Mouse (Mus musculus) forebrain, embryonic 10.5 days (tissue): ENCODE data around the gene Arrdc1. TPM values are rescaled to one million over a fixed set of nuclear protein-coding genes. Genes with fewer than 3 reads are reported as not detected.

Experiments used
- DNase-seq: peaks from one replicate; pipeline ENCODE4 v3.0.0-alpha.2; 2017; ENCODE audit warnings: low spot score; ENCODE audit errors: extremely low spot score
- H3K27ac ChIP-seq: fragments of 300-500 bp; sonication (generic); 2 replicates; pipeline ENCODE4 v1.5.1; 2016; ENCODE audit warnings: mild to moderate bottlenecking
- H3K27me3 ChIP-seq: fragments of 300-500 bp; sonication (generic); 2 replicates; pipeline ENCODE4 v1.6.1; 2016; ENCODE audit warnings: mild to moderate bottlenecking; ENCODE audit not compliant: poor library complexity, severe bottlenecking
- H3K36me3 ChIP-seq: fragments of 300-500 bp; sonication (generic); replicated peaks from 2 replicates; pipeline ENCODE4 v1.6.1; 2016; ENCODE audit warnings: mild to moderate bottlenecking, moderate library complexity
- H3K4me1 ChIP-seq: fragments of 300-500 bp; sonication (generic); 2 replicates; pipeline ENCODE4 v1.6.1; 2016
- H3K4me3 ChIP-seq: fragments of 300-500 bp; sonication (generic); 2 replicates; pipeline ENCODE4 v1.5.1; 2016; ENCODE audit warnings: mild to moderate bottlenecking, moderate library complexity
- H3K9me3 ChIP-seq: fragments of 300-500 bp; sonication (generic); 2 replicates; pipeline ENCODE4 v1.6.1; 2016; ENCODE audit warnings: mild to moderate bottlenecking, moderate library complexity
- WGBS: fragments of 180-500 bp; shearing (Covaris S2); methylation state at CpG from one replicate; pipeline ENCODE4 v1.1.7; 2016; 5-methylcytosine and 5-hydroxymethylcytosine counted together
- polyA plus RNA-seq: library from polyadenylated mRNA; unstranded; fragments of >200 nt; fragmentation: Nextera tagmentation; extraction: Ambion mirVana; gene quantifications from 2 replicates; pipeline ENCODE4 v1.2.1, GENCODE M21; 2016

Arrdc1 gene
- polyA plus RNA-seq, 1 experiment from 2014 or later: 17.8 TPM

DNA sequence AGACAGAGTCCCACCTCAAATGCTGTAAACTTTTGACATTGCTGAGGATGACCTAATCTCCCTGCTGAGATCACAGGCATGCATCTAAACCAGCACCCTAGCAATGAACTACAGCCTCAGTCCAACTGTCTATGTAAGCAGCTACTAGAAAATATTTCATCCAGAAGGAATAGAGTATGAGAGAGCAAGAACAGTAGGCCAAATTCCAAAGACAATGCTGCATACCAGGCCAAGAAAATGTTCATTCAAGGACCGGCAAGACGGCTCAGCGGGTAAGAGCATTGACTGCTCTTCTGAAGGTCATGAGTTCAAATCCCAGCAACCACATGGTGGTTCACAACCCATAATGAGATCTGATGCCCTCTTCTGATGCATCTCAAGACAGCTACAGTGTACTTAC, 20.3 kb downstream of the Arrdc1 start:
- Histone ChIP-seq H3K4me1 (peaks cover 12% of the 10 kb centered on the region), H3K9me3 (no peaks in the 10 kb centered on the region), H3K36me3 (peaks cover 60% of the 10 kb centered on the region), H3K4me3 (no peak overlapping the region), H3K27me3 (no peaks in the 10 kb centered on the region), H3K27ac (no peak overlapping the region)
- no peak for DNase-seq
- 93% methylated on average over 3 of the region's 3 CpGs for WGBS

DNA sequence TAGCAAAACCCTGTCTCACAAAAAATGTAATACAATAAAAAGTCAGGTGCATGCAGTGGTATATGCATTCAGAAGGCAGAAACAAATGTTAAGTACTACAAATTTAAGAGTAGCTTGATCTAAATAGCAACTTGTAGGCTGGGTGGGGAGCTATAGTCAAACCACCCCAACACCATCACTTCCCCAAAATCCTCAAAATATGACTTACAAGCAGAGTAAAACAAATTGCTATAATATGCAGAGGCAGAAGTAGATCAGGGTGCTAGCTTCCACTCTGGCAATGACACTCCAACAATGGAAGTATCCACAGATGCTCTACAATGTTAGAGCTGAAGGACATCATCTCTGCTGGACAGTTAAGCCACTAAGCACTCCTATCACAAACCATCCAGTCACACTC, 22.5 kb downstream of the Arrdc1 start:
- peaks cover 5% of the 10 kb centered on the region for H3K4me1 ChIP-seq
- no peaks in the 10 kb centered on the region for H3K27me3 ChIP-seq
- DNase-seq: no peak
- H3K36me3 ChIP-seq: peaks cover 65% of the 10 kb centered on the region
- no peak overlapping the region for H3K4me3 ChIP-seq
- H3K27ac ChIP-seq: no peak overlapping the region
- no peaks in the 10 kb centered on the region for H3K9me3 ChIP-seq

DNA sequence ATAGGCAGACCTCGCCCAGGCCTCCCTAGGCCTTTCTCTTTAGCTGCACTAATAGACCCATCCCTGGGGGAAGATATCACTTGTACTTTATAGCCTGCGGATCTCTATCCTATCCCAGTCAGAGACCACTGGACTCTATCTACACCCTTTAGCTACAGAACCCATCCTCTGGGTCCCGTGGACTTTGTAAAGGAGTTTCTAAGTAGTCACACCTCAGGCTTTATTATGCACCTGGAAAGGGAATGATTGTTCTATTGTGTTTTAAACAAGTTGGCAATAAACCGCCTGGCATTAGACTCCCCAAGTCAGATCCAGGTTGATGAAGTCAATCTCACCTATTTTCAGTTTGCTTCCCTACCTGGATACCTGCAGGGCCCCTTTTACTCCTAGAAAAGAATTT, 22.9 kb downstream of the Arrdc1 start:
- Histone ChIP-seq H3K27me3 (no peaks in the 10 kb centered on the region), H3K27ac (no peak overlapping the region), H3K4me1 (peaks cover 1% of the 10 kb centered on the region), H3K36me3 (peaks cover 65% of the 10 kb centered on the region), H3K9me3 (no peaks in the 10 kb centered on the region), H3K4me3 (no peak overlapping the region)
- no peak for DNase-seq
- 95% methylated on average over 4 of the region's 4 CpGs for WGBS

DNA sequence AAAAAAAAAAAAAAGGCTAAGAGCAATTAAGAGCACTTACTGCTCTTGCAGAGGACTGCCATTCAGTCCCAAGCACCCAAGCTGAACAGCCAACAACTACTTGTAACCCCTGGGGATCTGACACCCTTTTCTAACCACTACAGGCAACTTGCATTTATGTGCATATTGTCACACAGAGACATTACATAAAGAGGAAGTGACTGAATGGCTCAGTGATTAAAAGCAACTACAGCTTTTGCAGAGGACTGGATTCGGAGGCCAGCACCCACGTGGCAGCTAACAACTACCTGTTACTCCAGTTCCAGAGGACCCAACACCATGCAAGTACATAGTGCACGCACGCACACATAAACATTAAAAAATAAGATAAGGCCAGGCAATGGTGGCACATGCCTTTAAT, 24.6 kb downstream of the Arrdc1 start:
- H3K4me3 ChIP-seq: no peak overlapping the region
- H3K9me3 ChIP-seq: no peaks in the 10 kb centered on the region
- peaks cover 54% of the 10 kb centered on the region for H3K36me3 ChIP-seq
- H3K27me3 ChIP-seq: no peaks in the 10 kb centered on the region
- no peak for DNase-seq
- WGBS: 93% methylated on average over 4 of the region's 4 CpGs
- no peak overlapping the region for H3K27ac ChIP-seq
- peaks cover 17% of the 10 kb centered on the region for H3K4me1 ChIP-seq

DNA sequence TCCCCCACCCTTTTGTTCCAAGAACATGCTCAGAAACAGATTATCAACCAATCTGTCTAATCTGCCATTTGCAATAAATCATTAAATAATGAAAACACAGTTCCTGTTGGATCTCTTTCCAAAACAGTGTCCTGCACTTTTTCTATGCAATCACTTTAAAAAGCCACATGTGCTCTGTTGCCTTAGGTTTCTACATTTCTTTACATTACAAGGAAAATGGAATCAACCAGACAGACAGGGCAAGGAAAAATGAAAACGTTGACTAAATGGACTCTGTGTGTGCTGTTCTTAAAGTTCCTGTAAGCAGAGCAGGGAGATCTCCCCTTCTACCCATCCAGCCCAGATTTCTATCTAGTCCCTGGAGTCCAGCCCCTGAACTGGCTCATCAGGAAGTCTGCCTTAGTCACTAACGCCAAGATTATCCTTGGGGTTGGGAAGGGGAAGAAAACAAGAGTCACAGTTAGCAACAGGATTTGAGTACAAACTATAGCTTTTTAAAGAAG, 29.3 kb downstream of the Arrdc1 start:
- H3K4me1 ChIP-seq: peaks cover 27% of the 10 kb centered on the region
- no peaks in the 10 kb centered on the region for H3K9me3 ChIP-seq
- DNase-seq: no peak
- peaks cover 18% of the 10 kb centered on the region for H3K36me3 ChIP-seq
- no peak overlapping the region for H3K4me3 ChIP-seq
- WGBS: 27% methylated on average over 2 of the region's 2 CpGs
- H3K27me3 ChIP-seq: no peaks in the 10 kb centered on the region
- H3K27ac ChIP-seq: peak overlapping the region; percentile 66

DNA sequence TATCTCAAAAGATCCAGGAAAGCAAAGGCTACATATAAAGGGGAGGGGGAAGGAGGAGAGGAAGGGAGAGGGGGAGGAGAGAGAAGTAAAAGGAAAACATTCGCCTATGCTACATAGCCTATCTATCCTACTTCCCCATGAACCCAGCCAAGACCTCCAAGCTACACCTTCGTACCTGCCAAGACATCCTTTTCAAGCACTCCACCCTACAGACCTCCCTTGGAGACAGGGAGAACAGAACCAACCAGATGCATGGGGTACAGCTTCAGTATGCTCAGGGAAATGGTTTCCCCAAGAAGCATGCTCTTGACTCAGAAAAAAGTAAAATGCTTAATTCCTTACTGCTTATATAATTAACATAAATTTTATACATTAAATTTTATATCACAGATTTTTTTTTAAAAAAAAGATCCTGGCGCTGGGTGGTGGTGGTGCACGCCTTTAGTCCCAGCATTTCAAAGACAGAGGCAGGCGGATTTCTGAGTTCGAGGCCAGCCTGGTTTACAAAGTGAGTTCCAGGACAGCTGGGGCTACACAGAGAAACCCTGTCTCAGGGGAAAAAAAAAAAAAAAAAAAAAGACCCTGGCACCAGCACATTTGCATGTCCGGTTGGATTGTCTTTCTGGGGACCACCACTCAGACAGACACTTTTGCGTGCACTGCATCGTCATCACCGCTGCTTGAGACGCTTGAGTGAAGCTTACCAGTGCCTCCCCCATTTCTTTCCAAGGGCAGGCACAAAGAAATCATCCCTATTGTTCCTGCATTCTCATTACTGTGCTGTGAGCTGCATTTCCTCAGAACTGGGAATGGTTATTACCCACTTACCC, 30.0 kb downstream of the Arrdc1 start:
- Histone ChIP-seq H3K36me3 (peaks cover 16% of the 10 kb centered on the region), H3K9me3 (no peaks in the 10 kb centered on the region), H3K4me1 (peaks cover 27% of the 10 kb centered on the region), H3K4me3 (no peak overlapping the region), H3K27ac (peak overlapping the region; percentile 66), H3K27me3 (no peaks in the 10 kb centered on the region)
- DNase-seq: no peak
- 60% methylated on average over 11 of the region's 11 CpGs for WGBS

DNA sequence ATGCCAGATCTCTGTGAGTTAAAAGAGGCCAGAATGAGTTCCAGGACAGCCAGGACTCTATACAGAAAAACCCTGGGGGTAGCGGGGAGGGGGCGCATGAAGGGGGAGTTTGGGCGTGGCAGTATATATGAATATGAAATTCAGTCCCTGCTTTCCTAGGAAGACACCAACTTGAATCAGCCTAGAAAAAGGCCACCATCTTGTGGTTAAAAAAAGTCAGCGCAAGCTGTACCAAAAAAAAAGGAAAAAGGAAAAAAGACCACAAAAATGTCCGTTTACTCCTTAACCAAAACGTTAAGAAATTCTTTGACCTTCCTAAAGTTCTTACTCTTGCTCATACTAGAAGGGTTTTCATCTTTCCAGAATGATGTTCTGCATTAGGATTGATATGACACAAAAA, 32.1 kb downstream of the Arrdc1 start:
- no peak for DNase-seq
- WGBS: 90% methylated on average over 6 of the region's 6 CpGs
- no peak overlapping the region for H3K4me3 ChIP-seq

DNA sequence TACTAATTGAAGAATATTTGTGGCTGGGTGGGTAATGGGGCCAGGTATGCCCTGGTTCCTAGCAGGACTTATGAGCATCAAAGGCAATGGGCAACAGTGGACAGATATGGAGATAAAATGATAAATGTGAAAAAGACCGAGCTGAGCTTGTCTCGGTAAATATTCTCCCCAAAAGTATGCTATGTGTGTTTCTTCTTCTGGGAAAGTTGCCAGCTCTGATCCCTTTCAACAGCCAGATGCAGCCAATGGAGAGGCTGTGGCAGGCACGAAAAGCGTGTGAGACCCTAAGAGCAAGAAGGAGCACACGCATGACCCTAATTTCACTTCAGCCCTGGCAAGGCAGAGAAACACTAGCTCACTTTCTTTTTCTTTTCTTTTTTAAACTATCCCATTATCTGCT, 34.0 kb downstream of the Arrdc1 start:
- 96% methylated on average over 5 of the region's 5 CpGs for WGBS
- peaks cover 15% of the 10 kb centered on the region for H3K4me1 ChIP-seq
- no peak for DNase-seq
- H3K27me3 ChIP-seq: no peaks in the 10 kb centered on the region
- no peak overlapping the region for H3K4me3 ChIP-seq
- H3K27ac ChIP-seq: no peak overlapping the region
- H3K36me3 ChIP-seq: peaks cover 38% of the 10 kb centered on the region
- H3K9me3 ChIP-seq: no peaks in the 10 kb centered on the region

More for the DNA sequence above, 32.1 kb downstream of the Arrdc1 start:
- H3K27me3 ChIP-seq: no peaks in the 10 kb centered on the region
- H3K9me3 ChIP-seq: no peaks in the 10 kb centered on the region
- H3K36me3 ChIP-seq: peaks cover 25% of the 10 kb centered on the region
- peaks cover 27% of the 10 kb centered on the region for H3K4me1 ChIP-seq
- no peak overlapping the region for H3K27ac ChIP-seq

DNA sequence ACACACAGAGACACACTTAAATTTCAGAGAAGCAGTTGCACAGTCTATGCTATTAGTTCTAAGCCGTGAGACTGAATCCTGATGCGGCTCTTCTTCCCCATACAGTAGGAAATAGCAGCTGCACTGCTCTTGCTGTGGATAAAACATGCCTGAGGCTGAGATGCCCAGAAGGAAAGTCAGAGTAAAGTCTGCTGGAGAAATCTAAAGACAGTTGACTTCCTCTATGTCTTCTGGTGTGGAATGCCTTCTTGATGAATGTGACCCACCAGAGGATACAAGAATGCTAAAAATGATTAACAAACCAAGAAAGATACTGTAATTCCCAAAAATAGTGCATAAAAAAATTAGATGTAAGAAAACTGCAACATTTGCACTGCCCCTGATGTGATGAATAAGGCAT, 35.8 kb downstream of the Arrdc1 start:
- Histone ChIP-seq H3K4me3 (no peak overlapping the region), H3K4me1 (no peaks in the 10 kb centered on the region), H3K27ac (no peak overlapping the region), H3K36me3 (peaks cover 38% of the 10 kb centered on the region), H3K27me3 (no peaks in the 10 kb centered on the region), H3K9me3 (no peaks in the 10 kb centered on the region)
- DNase-seq: no peak
- WGBS: 96% methylated on average over 2 of the region's 2 CpGs

DNA sequence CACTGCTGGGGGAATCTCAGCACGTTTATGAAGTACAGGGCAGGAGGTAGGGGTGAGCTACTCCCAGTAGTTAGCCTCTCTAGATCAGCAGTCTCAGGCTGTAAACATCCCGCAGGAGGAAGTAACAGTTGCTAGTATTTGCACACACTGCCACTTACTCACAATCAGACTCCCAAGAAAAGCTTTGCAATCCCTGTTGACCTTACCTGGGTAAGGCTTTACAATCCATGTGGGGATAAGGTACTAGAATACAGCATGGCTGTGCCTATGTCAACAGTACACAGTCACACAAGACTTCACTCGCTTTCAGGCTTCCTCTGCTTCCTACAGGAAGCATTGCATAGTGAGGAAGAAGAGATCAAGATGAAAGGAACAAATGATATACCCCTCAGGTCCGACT, 38.3 kb downstream of the Arrdc1 start:
- peaks cover 1% of the 10 kb centered on the region for H3K4me1 ChIP-seq
- H3K4me3 ChIP-seq: no peak overlapping the region
- peaks cover 43% of the 10 kb centered on the region for H3K36me3 ChIP-seq
- no peak overlapping the region for H3K27ac ChIP-seq
- DNase-seq: no peak
- no peaks in the 10 kb centered on the region for H3K27me3 ChIP-seq
- H3K9me3 ChIP-seq: no peaks in the 10 kb centered on the region
- WGBS: 88% methylated on average over 4 of the region's 4 CpGs

DNA sequence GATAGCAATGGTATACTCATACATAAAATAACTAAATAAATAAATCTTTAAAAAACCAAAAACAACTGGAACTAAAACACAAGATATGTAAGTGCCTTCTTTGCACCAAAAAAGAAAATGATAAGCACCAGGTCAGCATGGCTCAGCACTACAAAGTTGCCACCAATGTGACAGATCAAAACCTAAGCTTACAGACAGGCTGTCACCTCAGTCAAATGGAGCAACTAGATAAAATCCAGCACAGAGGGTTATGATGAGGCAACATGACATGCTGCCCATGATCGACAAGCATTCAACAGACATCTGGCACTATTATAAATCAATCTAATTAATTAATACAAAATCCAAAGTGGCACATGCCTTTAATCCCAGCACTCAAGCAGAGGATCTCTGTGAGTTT, 40.8 kb downstream of the Arrdc1 start:
- no peak overlapping the region for H3K4me3 ChIP-seq
- WGBS: 94% methylated on average over 1 of the region's 1 CpGs

DNA sequence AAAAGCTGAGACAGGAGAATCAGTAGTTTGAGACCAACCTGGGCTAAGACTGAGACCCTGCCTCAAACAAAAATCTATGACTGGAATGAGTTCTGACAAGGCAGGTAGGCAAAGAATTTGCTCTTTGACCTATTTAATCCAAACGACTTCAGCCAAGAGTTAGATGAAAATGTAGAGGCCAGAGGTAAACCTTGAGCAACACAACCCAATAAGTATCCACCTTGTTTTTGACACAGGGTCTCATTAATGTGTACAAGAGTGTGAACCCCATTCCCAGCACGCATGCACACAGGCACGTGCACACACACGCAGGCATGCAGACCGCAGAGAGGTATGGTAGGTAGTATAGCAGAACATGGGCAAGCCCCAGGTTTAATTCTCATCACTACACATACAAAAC, 42.7 kb downstream of the Arrdc1 start:
- DNase-seq: no peak
- WGBS: 93% methylated on average over 5 of the region's 5 CpGs
- H3K4me3 ChIP-seq: no peak overlapping the region
- H3K36me3 ChIP-seq: peaks cover 30% of the 10 kb centered on the region
- H3K27me3 ChIP-seq: no peaks in the 10 kb centered on the region
- H3K4me1 ChIP-seq: peaks cover 6% of the 10 kb centered on the region
- H3K9me3 ChIP-seq: no peaks in the 10 kb centered on the region
- H3K27ac ChIP-seq: no peak overlapping the region

More for the DNA sequence above, 40.8 kb downstream of the Arrdc1 start:
- no peaks in the 10 kb centered on the region for H3K27me3 ChIP-seq
- H3K4me1 ChIP-seq: peaks cover 6% of the 10 kb centered on the region
- H3K27ac ChIP-seq: no peak overlapping the region
- no peak for DNase-seq
- no peaks in the 10 kb centered on the region for H3K9me3 ChIP-seq
- peaks cover 40% of the 10 kb centered on the region for H3K36me3 ChIP-seq

DNA sequence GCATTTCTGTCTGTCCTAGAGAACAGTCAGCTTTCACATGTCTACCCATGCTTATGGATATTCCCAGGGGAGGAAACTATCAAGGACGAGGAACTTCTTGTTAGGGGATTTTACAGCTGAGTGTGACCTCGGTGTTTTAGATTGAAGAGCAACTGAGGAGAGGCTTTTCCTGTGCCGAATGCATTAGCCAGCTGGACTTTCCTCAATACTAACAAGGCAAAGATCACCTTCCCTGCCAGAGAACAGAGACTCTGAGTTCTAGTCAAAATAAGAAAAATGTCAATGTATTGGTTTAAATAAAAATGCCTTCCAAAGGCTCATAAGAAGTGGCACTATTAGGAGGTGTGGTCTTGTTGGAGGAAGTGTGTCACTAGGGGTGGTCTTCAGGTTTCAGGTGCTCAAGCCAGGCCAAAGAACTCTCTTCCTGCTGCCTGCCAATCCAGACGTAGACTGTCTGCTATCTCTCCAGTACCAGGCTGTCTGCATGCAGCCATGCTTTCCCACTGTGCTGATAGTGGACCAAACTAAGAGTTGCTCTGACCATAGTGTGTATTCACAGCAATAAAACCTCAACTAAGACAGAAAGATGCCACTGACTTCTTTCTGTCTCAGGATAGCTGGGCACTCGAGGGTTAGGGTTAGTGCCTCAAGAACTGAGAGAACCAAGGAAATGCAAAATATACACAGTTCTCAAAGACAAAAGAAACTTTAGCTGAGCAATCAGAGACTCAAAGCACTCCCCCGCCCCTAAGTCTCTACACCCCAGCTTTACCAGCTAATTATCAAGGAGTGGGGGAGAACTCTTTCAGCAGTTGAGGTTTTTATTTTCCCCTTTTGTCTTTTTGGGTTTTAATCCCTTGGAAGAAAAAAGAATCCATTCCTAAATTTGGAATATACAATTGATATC, 44.3 kb downstream of the Arrdc1 start:
- no peak for DNase-seq
- Histone ChIP-seq H3K27me3 (no peaks in the 10 kb centered on the region), H3K9me3 (no peaks in the 10 kb centered on the region), H3K4me3 (no peak overlapping the region), H3K4me1 (peaks cover 6% of the 10 kb centered on the region), H3K27ac (no peak overlapping the region), H3K36me3 (peaks cover 36% of the 10 kb centered on the region)
- 84% methylated on average over 6 of the region's 6 CpGs for WGBS
